Mouse (Mus musculus) lung, embryonic 14.5 days (tissue): ENCODE measurements around the gene Tmem60. TPM values are rescaled to one million over a fixed set of nuclear protein-coding genes. Genes with fewer than 3 reads are reported as not detected.
A peak's percentile ranks its signal among the peaks of the same experiment; 100 is the strongest.

Experiments
- ATAC-seq: fragments of 200-750 bp; cut with Nextera tagmentation; 2 replicates; pipeline ENCODE4 v1.8.0; 2017; ENCODE audit warnings: mild to moderate bottlenecking, moderate TSS enrichment, moderate library complexity; ENCODE audit not compliant: insufficient read depth
- DNase-seq: peaks from one replicate; pipeline ENCODE4 v3.0.0-alpha.2; 2015
- H3K27ac ChIP-seq: fragments of 300-500 bp; sonication (generic); 2 replicates; pipeline ENCODE4 v1.5.1; 2014; ENCODE audit warnings: low read depth, mild to moderate bottlenecking, moderate library complexity
- H3K27me3 ChIP-seq: fragments of 300-500 bp; sonication (generic); 2 replicates; pipeline ENCODE4 v1.6.1; 2014; ENCODE audit warnings: low read length, control low read depth; ENCODE audit not compliant: insufficient read depth
- H3K36me3 ChIP-seq: fragments of 300-500 bp; sonication (generic); 2 replicates; pipeline ENCODE4 v1.6.1; 2014; ENCODE audit warnings: control low read depth; ENCODE audit not compliant: insufficient read depth
- H3K4me1 ChIP-seq: fragments of 300-500 bp; sonication (generic); 2 replicates; pipeline ENCODE4 v1.6.1; 2014; ENCODE audit warnings: antibody characterized with exemption, control low read depth; ENCODE audit not compliant: insufficient read depth
- H3K4me2 ChIP-seq: fragments of 300-500 bp; sonication (generic); 2 replicates; pipeline ENCODE4 v1.6.1; 2014; ENCODE audit warnings: mild to moderate bottlenecking
- H3K4me3 ChIP-seq: fragments of 300-500 bp; sonication (generic); 2 replicates; pipeline ENCODE4 v1.5.1; 2014; ENCODE audit warnings: low read depth, low read length
- H3K9ac ChIP-seq: fragments of 300-500 bp; sonication (generic); 2 replicates; pipeline ENCODE4 v1.6.1; 2014
- H3K9me3 ChIP-seq: fragments of 300-500 bp; sonication (generic); 2 replicates; pipeline ENCODE4 v1.6.1; 2016; ENCODE audit warnings: low read depth, low read length, control low read depth
- CTCF ChIP-seq: IDR thresholded peaks from 2 replicates; pipeline ENCODE4 v1.5.1; 2016; ENCODE audit warnings: antibody characterized with exemption, low read depth
- WGBS: fragments of 180-500 bp; shearing (Covaris S2); extraction: QIAGEN DNeasy Blood & Tissue Kit; methylation state at CpG from one replicate; pipeline ENCODE4 v1.1.7; 2014; 5-methylcytosine and 5-hydroxymethylcytosine counted together
- polyA plus RNA-seq: library from polyadenylated mRNA; unstranded; fragments of >200 nt; fragmentation: Nextera tagmentation; extraction: Ambion mirVana; gene quantifications from 2 replicates; pipeline ENCODE4 v1.2.1, GENCODE M21; 2014

Gene Tmem60
- polyA plus RNA-seq = 43.9 and 45.2 TPM in 2 replicates

DNA sequence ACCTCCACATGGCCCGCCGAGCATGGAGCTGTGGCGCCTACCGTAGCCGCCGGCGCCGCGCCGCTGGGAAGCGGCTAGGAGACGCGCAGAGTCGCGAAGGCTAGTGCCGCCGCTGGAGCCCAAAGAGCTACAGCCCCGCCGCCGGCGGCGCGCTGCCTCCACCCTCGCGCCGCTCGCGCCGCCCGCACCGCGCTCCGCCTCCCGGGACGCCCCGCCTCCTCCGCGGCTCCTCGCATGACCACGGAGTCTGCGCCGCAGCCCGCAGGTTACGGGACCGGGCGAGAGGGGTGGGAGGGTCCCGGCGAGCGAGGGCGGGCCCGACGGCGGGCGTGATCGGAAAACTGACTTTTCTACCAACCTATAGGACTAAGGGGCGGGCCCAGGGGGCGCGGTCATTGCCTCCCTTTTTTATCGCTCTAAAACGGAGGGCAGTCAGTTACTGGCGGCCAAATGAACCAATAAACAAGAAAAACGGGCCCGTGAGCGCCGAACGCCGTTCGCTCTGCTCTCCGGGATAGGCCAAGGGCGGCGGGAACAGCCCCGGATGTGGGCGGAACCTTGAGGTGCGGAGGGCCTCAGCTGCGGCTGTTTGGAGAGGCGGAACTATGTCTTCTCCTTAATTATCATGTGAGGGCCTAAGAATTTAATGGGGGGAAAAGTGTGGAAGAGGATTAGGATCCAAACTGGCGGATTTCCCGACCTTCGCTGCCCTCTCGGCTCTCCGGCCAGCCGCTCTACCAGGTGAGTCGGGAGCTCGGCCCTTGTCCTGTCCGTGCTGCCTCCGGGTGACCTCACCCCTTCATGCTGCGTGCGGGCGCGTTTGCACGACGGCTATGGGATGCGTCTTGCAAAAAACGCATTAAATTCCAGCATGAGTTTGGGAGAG is at the start of gene Tmem60, which contains the start of gene Phtf2:
Tmem60 (plus strand) TSS at position 277 of the 886 bp plus-strand sequence.
Phtf2 (minus strand) TSS at position 210 of the 886 bp plus-strand sequence.
- Histone ChIP-seq H3K4me1 (peaks cover 7% of the 10 kb centered on the region; the same call in 1 of the 2 replicates), H3K27ac (peak within 1 kb of the TSS; percentile 92), H3K4me2 (peak within 1 kb of the TSS; percentile 65), H3K4me3 (peak within 1 kb of the TSS; percentile 65), H3K9ac (peak within 1 kb of the TSS; percentile 80), H3K36me3 (0 out of 2 replicates have a peak, but pooled peaks cover 3% of the 10 kb centered on the region), H3K9me3 (no peaks in the 10 kb centered on the region), H3K27me3 (no peaks in the 10 kb centered on the region)
- DNase-seq (peak; percentile 99), ATAC-seq (peak; percentile 98)
- TF ChIP-seq CTCF = no peak
- under 1% methylated on average over 71 of the region's 94 CpGs for WGBS

DNA sequence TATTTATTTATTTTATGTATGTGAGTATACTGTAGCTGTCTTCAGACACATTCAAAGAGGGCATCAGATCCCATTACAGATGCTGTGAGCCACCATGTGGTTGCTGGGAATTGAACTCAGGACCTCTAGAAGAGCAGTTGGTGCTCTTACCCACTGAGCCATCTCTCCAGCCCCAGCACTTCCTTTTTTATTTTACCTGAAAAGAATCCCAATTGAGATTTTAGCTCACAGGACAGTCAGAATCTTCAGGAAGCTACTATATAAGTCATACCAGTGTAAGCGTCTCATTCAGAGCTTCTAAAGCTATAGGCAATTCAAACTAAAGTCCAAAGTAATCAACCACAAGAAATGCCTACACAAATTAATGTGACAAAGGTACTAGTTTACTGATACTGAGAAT is 47.6 kb upstream of the Tmem60 start:
- H3K9ac ChIP-seq = no peak overlapping the region
- no peak overlapping the region for H3K27ac ChIP-seq
- 87% methylated on average over 1 of the region's 1 CpGs for WGBS
- no peaks in the 10 kb centered on the region for H3K9me3 ChIP-seq
- H3K4me1 ChIP-seq = no peaks in the 10 kb centered on the region
- TF ChIP-seq CTCF = no peak
- DNase-seq (no peak), ATAC-seq (no peak)
- no peaks in the 10 kb centered on the region for H3K27me3 ChIP-seq
- no peak overlapping the region for H3K4me2 ChIP-seq
- no peaks in the 10 kb centered on the region for H3K36me3 ChIP-seq
- no peak overlapping the region for H3K4me3 ChIP-seq

DNA sequence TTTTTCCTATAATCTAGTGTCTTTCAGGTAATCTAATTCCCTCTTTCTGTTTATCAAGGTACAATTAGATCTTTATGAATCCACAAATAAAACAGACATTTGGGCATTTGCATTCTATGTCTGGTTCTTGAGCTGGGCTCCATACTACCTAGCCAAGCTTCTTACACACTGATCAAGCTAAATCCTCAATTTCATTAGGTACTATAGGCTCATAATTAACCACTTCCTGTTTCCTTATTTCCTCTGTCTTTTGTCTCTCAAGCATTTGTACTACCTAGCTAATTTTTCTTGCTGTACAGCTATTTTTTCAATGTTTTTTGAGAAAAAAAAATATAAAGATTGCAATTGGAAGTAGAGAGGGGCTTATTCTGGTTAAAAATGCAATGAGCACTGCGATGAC is 44.9 kb upstream of the Tmem60 start:
- Histone ChIP-seq H3K27ac (no peak overlapping the region), H3K4me1 (no peaks in the 10 kb centered on the region), H3K9me3 (no peaks in the 10 kb centered on the region), H3K36me3 (no peaks in the 10 kb centered on the region), H3K4me3 (no peak overlapping the region), H3K9ac (no peak overlapping the region), H3K27me3 (no peaks in the 10 kb centered on the region), H3K4me2 (no peak overlapping the region)
- TF ChIP-seq CTCF = no peak
- WGBS = 92% methylated on average over 1 of the region's 1 CpGs
- no peak for ATAC-seq
- DNase-seq = no peak

DNA sequence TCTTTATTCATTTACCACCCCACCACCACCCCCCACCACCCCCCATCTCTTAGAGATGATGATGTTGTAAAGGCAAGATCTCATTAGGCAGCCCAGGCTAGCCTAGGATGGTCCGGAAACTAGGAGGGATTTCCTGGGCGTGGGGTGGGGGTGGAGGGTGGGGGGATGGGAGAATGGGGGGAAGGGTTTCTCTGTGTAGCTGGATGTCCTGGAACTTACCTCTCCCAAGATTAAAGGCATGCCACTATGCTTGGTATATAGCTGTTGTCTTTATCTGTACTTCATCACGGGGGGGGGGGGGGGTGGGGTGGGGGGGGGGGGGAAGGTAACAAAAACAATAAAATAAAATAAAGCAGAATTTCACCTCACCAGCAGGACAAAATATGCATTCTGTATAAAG is 38.6 kb upstream of the Tmem60 start:
- Histone ChIP-seq H3K27ac (no peak overlapping the region), H3K4me3 (no peak overlapping the region), H3K27me3 (no peaks in the 10 kb centered on the region), H3K4me1 (no peaks in the 10 kb centered on the region), H3K36me3 (no peaks in the 10 kb centered on the region), H3K9ac (no peak overlapping the region), H3K9me3 (no peaks in the 10 kb centered on the region), H3K4me2 (no peak overlapping the region)
- DNase-seq = no peak
- TF ChIP-seq CTCF = no peak
- WGBS = 80% methylated on average over 2 of the region's 3 CpGs
- no peak for ATAC-seq

DNA sequence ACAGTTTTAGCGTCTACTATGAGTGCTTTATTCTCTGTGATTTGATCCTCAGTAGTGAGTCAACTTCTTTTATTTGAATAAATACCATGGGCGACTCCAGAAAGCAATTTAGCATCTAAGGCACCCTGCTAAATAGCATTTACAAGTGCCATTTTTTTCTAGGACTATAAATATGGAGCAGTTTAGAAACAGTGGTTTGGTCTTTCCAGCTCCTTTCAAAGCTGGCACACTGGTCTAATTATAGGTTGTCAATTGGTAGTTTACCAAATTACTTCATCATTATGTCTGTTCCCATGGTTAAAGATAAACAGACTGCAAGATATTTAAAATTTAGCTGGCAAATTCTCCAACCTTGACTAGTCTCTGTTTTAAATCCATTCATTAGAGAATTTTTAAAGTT is 38.2 kb upstream of the Tmem60 start:
- DNase-seq = no peak

DNA sequence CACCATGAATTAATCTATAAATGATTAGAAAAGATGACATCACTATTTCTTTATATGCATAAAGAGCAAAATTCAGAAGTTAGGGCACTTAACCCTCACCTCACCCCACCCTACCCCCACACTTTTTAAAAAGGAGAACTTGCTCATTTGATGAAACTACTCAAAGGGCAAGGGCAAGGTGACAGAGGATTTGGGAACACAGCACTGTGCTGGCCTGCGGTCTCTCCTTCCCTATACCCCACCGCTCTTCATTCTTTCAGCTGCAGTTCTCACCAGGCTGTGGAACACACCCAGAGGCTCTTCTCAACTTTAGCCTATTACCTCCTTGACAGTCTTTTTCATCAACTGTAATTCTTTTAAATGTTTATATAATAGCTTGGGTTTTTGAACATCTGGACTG is 35.0 kb upstream of the Tmem60 start:
- H3K4me1 ChIP-seq = no peaks in the 10 kb centered on the region
- no peaks in the 10 kb centered on the region for H3K27me3 ChIP-seq
- no peak overlapping the region for H3K9ac ChIP-seq
- H3K9me3 ChIP-seq = no peaks in the 10 kb centered on the region
- TF ChIP-seq CTCF = no peak
- no peak overlapping the region for H3K4me3 ChIP-seq
- no peak for DNase-seq
- ATAC-seq = no peak
- H3K27ac ChIP-seq = no peak overlapping the region
- 86% methylated on average over 2 of the region's 2 CpGs for WGBS
- H3K4me2 ChIP-seq = no peak overlapping the region
- no peaks in the 10 kb centered on the region for H3K36me3 ChIP-seq

More for the DNA sequence above, 38.2 kb upstream of the Tmem60 start:
- WGBS = 78% methylated on average over 2 of the region's 2 CpGs
- Histone ChIP-seq H3K36me3 (no peaks in the 10 kb centered on the region), H3K9me3 (no peaks in the 10 kb centered on the region), H3K9ac (no peak overlapping the region), H3K4me2 (no peak overlapping the region), H3K27ac (no peak overlapping the region), H3K4me1 (no peaks in the 10 kb centered on the region), H3K27me3 (no peaks in the 10 kb centered on the region), H3K4me3 (no peak overlapping the region)
- TF ChIP-seq CTCF = no peak
- ATAC-seq = no peak

DNA sequence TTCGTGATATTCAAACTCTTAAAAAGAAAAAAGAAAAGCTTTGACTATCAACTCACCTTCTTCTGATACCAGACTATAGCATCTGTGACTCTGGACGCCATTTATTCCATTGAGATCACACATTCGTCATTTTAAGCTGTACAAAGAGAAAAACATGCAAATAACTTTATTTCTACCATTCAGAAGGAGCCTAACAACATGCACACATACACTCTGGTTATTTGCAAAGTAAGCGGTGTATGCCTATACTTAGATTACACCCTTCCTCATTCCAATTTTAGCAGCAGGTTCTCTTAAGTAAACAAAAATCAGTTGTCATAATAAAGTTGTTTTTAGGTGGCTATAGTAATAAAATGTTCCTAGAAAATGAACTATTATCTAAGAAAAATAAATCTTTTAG is 26.9 kb upstream of the Tmem60 start:
- no peaks in the 10 kb centered on the region for H3K9me3 ChIP-seq
- no peaks in the 10 kb centered on the region for H3K27me3 ChIP-seq
- no peak for DNase-seq
- H3K9ac ChIP-seq = no peak overlapping the region
- 78% methylated on average over 4 of the region's 4 CpGs for WGBS
- H3K36me3 ChIP-seq = no peaks in the 10 kb centered on the region
- TF ChIP-seq CTCF = no peak
- ATAC-seq = no peak
- no peak overlapping the region for H3K4me2 ChIP-seq
- no peak overlapping the region for H3K4me3 ChIP-seq
- no peaks in the 10 kb centered on the region for H3K4me1 ChIP-seq
- H3K27ac ChIP-seq = no peak overlapping the region
